Mouse (Mus musculus) thymus, adult 2 months (tissue): ENCODE measurements around the gene Gm10188.

Experiments
- CTCF ChIP-seq: fragments of 200-500 bp; IDR thresholded peaks from 2 replicates; pipeline ENCODE4 v1.5.1; 2012; ENCODE audit warnings: mild to moderate bottlenecking, control low read depth, low read length, moderate library complexity, borderline replicate concordance; ENCODE audit not compliant: control insufficient read depth, poor library complexity, insufficient read depth; ENCODE audit errors: extremely low read depth
- POLR2A ChIP-seq: fragments of 200-500 bp; IDR thresholded peaks from 2 replicates; pipeline ENCODE4 v1.6.1; 2012; ENCODE audit warnings: mild to moderate bottlenecking, low read length, control low read depth, moderate library complexity; ENCODE audit not compliant: control insufficient read depth, poor library complexity, insufficient read depth; ENCODE audit errors: extremely low read depth

DNA sequence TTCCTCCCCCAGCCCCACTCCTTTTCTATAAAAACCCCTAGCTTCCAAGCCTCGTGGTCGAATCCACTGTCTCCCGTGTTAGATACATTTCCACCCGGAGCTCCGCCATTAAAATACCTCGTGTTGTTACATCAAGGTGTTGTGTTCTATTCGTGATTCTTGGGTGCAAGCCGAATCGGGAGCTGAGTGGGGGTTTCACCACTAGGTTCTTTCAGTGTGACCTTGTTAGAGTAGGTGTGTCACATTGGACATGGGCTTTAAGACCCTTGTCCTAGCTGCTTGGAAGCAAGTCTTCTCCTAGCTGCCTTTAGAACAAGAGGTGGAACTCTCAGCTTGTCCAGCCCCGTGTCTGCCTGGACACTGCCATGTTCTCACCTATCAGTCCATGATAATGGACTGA is 36.4 kb upstream of the Gm10188 start:
- no peak for TF ChIP-seq POLR2A
- TF ChIP-seq CTCF, result no peak
